Mouse (Mus musculus) spleen, adult 2 months (tissue): ENCODE measurements around the gene Gm32742.

Experiments
- CTCF ChIP-seq: fragments of 200-500 bp; IDR thresholded peaks from 2 replicates; pipeline ENCODE4 v1.5.1; 2011; ENCODE audit warnings: mild to moderate bottlenecking, inconsistent platforms; ENCODE audit not compliant: insufficient read depth, insufficient read length, insufficient replicate concordance; ENCODE audit errors: extremely low read depth
- POLR2A ChIP-seq: fragments of 200-500 bp; IDR thresholded peaks from 2 replicates; pipeline ENCODE4 v1.6.1; 2011; ENCODE audit warnings: low read depth, low read length, inconsistent platforms

DNA sequence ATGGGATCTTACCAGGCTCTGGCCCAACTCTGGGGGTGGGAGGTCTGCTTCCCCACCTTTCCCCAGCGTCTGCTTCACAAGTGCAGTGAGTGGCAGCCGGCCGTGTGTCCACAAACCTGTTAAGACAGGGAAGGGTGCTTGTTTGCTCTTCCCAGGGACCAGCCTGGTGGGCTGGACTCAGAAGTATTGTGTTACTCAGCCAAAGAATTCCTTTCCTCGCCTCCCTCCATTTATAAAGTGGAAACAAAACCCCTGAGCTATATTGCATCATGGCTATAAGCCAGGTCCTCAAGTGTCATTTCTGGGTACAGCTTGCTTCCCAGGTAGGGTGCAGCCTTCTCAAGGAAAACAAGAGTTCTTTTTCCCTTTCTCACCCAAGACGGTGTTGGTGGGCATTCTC lies 3.4 kb upstream of the Gm32742 start:
- no peak for TF ChIP-seq CTCF
- no peak for TF ChIP-seq POLR2A
